Mouse (Mus musculus) kidney, embryonic 15.5 days (tissue): ENCODE measurements at regions not wholly inside any gene's neighbourhood (a gene's known extent, or its start where the extent isn't known, plus 50 kb on each side); places are given as distances from the start of the nearest gene placed in this dataset.

Source experiments
- ATAC-seq: fragments of 200-750 bp; cut with Nextera tagmentation; replicated peaks from 2 replicates; pipeline ENCODE4 v1.8.0; 2017; ENCODE audit warnings: moderate TSS enrichment; ENCODE audit not compliant: low FRiP score
- H3K27ac ChIP-seq: fragments of 300-500 bp; sonication (generic); 2 replicates; pipeline ENCODE4 v1.5.1; 2015; ENCODE audit warnings: mild to moderate bottlenecking, inconsistent platforms
- H3K27me3 ChIP-seq: fragments of 300-500 bp; sonication (generic); 2 replicates; pipeline ENCODE4 v1.6.1; 2015; ENCODE audit warnings: inconsistent platforms
- H3K36me3 ChIP-seq: fragments of 300-500 bp; sonication (generic); 2 replicates; pipeline ENCODE4 v1.6.1; 2015; ENCODE audit warnings: inconsistent platforms
- H3K4me1 ChIP-seq: fragments of 300-500 bp; sonication (generic); 2 replicates; pipeline ENCODE4 v1.6.1; 2015; ENCODE audit warnings: inconsistent platforms
- H3K4me2 ChIP-seq: fragments of 300-500 bp; sonication (generic); 2 replicates; pipeline ENCODE4 v1.6.1; 2015; ENCODE audit warnings: moderate library complexity, mild to moderate bottlenecking, inconsistent platforms
- H3K4me3 ChIP-seq: fragments of 300-500 bp; sonication (generic); replicated peaks from 2 replicates; pipeline ENCODE4 v1.5.1; 2015; ENCODE audit warnings: mild to moderate bottlenecking, inconsistent platforms
- H3K9ac ChIP-seq: fragments of 300-500 bp; sonication (generic); 2 replicates; pipeline ENCODE4 v1.6.1; 2015; ENCODE audit warnings: mild to moderate bottlenecking, inconsistent platforms
- H3K9me3 ChIP-seq: fragments of 300-500 bp; sonication (generic); replicated peaks from 2 replicates; pipeline ENCODE4 v1.6.1; 2016; ENCODE audit warnings: inconsistent platforms
- WGBS: fragments of 180-500 bp; shearing (Covaris S2); methylation state at CpG from one replicate; pipeline ENCODE4 v1.1.7; 2015; ENCODE audit warnings: mixed read lengths; 5-methylcytosine and 5-hydroxymethylcytosine counted together

DNA sequence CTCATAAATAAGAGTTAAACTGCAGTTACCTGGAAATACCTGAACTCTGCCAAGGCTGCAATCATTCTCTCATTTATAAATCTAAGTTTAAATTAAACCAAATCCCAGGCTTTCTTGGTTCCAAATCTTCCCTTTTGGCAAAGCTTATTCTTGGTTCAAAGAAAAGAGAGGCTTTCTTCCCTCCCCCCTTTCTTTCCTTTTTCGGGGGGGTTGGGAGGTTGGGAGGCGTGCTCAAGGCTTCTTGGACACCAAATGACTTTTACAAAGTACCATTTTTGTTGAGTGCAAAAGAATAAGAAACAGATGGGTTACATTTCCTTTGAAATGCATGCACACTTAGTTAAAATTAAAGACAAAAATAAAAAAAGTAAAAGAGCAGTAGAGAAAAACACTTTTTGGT lies 105.4 kb upstream of the Mroh9 start:
- ATAC-seq = no peak
- Histone ChIP-seq H3K4me3 (no peak overlapping the region), H3K9ac (no peak overlapping the region), H3K4me2 (no peak overlapping the region), H3K36me3 (no peaks in the 10 kb centered on the region), H3K27ac (no peak overlapping the region), H3K4me1 (no peaks in the 10 kb centered on the region), H3K27me3 (no peaks in the 10 kb centered on the region), H3K9me3 (no peaks in the 10 kb centered on the region)
- 73% methylated on average over 2 of the region's 2 CpGs for WGBS

DNA sequence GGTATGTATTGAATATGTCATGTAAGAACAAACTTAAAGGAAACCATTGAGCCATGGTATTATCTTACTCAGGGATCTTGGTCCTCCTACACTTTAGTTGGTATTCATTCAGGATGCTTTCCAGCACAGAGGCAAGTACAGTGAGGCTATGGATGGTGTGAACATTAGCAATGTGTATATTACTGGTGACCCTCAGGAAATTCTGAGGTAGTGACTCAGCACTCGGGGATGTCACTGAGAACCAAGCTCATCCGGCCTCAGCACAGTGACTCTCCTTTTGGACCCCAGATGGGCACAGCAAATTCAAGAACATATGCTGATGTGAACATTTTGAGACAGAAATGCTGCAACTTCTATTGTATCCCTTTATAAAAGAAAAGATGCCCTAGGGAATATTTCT lies 96.4 kb upstream of the Mroh9 start:
- Histone ChIP-seq H3K4me3 (no peak overlapping the region), H3K4me1 (no peaks in the 10 kb centered on the region), H3K27ac (no peak overlapping the region), H3K27me3 (no peaks in the 10 kb centered on the region), H3K4me2 (no peak overlapping the region), H3K36me3 (no peaks in the 10 kb centered on the region), H3K9ac (no peak overlapping the region), H3K9me3 (no peaks in the 10 kb centered on the region)
- no peak for ATAC-seq
- WGBS = 83% methylated on average over 2 of the region's 2 CpGs

DNA sequence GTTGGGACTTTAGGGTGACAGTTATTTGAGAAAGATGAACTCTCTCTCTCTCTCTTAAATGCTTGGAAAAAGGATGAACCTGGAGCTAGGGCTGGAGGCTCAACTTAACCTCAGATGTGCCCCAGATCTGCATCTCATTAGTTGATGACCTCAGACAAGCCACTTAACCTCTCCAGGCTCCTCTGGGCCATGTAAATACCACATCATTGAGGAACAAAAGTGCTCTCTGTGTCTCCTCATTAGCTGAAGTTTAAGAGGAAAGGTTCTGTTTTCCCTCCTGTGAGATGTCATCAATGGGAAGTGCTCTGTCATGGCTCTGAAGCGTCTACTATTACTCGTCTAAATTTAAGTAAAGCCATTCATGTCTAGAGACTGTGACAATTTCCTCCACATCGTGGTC lies 91.5 kb upstream of the Mroh9 start:
- no peaks in the 10 kb centered on the region for H3K27me3 ChIP-seq
- no peak for ATAC-seq
- 19% methylated on average over 3 of the region's 3 CpGs for WGBS
- no peak overlapping the region for H3K9ac ChIP-seq
- no peak overlapping the region for H3K4me2 ChIP-seq
- H3K4me1 ChIP-seq = no peaks in the 10 kb centered on the region
- H3K4me3 ChIP-seq = no peak overlapping the region
- H3K36me3 ChIP-seq = no peaks in the 10 kb centered on the region
- no peak overlapping the region for H3K27ac ChIP-seq
- H3K9me3 ChIP-seq = no peaks in the 10 kb centered on the region

DNA sequence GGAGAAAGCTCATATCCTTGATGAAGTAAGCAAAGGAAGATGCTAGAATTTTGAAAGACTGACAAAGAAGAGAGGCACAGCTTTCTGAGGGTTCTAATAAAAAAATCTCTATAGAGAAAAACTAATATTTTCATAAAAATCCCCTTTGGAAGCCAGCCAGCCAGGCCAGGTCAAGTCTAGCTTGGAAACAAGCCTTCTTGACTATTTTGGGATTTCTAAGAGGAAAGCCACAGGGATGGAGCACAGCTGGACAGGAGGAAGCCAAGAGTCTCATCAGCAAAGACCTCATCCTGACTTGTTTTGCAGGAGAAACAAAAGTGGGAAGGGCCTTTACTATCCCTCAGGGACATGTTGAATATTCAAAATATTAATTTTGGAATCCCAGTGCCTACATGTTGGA lies 81.6 kb upstream of the Mroh9 start:
- H3K9me3 ChIP-seq = 0 out of 2 replicates have a peak, but pooled peaks cover 4% of the 10 kb centered on the region
- no peak overlapping the region for H3K9ac ChIP-seq
- H3K27ac ChIP-seq = no peak overlapping the region
- no peak overlapping the region for H3K4me2 ChIP-seq
- no peaks in the 10 kb centered on the region for H3K4me1 ChIP-seq
- no peaks in the 10 kb centered on the region for H3K27me3 ChIP-seq
- no peak for ATAC-seq
- H3K36me3 ChIP-seq = no peaks in the 10 kb centered on the region
- H3K4me3 ChIP-seq = no peak overlapping the region

DNA sequence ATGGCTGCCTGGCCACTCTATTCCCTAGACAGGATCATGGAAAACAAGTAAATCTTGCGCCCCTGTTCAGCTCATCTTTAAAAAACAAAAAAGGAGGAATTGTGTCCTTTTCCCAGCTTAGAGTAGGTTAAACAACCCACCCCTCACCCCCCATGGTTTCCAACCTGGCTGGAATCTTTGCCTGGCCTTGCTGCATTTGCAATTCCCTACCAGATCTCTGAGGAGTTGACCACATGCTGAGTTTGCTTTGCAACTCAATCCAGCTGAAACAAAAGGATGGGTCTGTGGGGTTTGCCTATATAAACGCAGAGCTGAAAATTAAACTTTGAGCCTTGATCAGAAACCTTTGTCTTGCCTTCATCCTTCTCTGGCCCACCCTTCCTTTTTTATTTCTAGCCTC lies 78.2 kb upstream of the Mroh9 start:
- no peaks in the 10 kb centered on the region for H3K27me3 ChIP-seq
- H3K4me2 ChIP-seq = no peak overlapping the region
- WGBS = 59% methylated on average over 2 of the region's 2 CpGs
- no peak overlapping the region for H3K4me3 ChIP-seq
- no peaks in the 10 kb centered on the region for H3K4me1 ChIP-seq
- no peaks in the 10 kb centered on the region for H3K36me3 ChIP-seq
- no peak overlapping the region for H3K27ac ChIP-seq
- ATAC-seq = no peak
- H3K9ac ChIP-seq = no peak overlapping the region
- no peaks in the 10 kb centered on the region for H3K9me3 ChIP-seq

DNA sequence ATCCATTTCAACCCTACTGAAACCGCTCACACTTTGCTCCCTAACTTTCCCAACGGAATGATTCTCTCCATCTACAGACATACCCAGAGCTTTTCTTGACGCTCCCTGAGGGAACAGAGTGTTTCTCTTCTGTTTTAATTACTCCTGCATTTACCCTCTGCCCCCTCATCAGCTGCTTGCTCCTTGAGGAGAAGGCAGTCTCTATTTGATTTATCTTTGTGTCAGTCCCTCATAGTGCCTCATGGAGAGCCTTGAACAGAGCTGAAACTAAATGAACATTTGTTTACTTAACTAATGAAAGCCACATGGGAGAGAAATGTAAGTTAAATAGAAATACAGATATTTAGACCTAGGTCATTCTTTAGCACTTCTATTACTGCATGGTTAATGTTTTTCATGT lies 74.4 kb upstream of the Mroh9 start:
- H3K27ac ChIP-seq = 0 out of 2 replicates have a peak overlapping the region, but pooled peaks have one; percentile 20
- no peak overlapping the region for H3K4me2 ChIP-seq
- WGBS = 44% methylated on average over 3 of the region's 3 CpGs
- 0 out of 2 replicates have a peak, but pooled peaks have one; percentile 33 for ATAC-seq
- H3K36me3 ChIP-seq = no peaks in the 10 kb centered on the region
- no peak overlapping the region for H3K4me3 ChIP-seq
- no peaks in the 10 kb centered on the region for H3K9me3 ChIP-seq
- no peaks in the 10 kb centered on the region for H3K27me3 ChIP-seq
- H3K4me1 ChIP-seq = no peaks in the 10 kb centered on the region
- H3K9ac ChIP-seq = no peak overlapping the region

DNA sequence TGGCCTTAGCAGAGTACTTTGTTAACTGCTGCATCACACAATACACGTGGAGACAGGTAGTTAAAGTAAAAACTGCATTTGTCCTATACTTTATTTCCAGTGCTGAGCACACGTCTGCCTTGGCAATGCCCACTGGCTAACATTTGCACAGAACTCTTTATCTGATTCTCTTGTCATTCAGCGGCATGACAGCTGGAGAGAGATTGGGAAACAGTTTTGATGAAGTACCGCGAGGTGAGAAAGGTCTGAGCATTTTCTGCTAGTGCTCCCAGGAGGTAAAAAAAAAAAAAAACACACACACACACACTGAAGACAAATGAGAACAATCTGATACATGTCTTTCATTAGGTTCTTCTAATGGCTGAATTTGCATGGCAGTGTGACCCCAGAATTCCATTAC lies 73.0 kb upstream of the Mroh9 start:
- H3K4me1 ChIP-seq = no peaks in the 10 kb centered on the region
- H3K27me3 ChIP-seq = no peaks in the 10 kb centered on the region
- H3K27ac ChIP-seq = no peak overlapping the region
- H3K4me2 ChIP-seq = no peak overlapping the region
- ATAC-seq = no peak
- WGBS = 62% methylated on average over 5 of the region's 5 CpGs
- no peak overlapping the region for H3K4me3 ChIP-seq
- H3K9me3 ChIP-seq = no peaks in the 10 kb centered on the region
- no peaks in the 10 kb centered on the region for H3K36me3 ChIP-seq
- no peak overlapping the region for H3K9ac ChIP-seq

DNA sequence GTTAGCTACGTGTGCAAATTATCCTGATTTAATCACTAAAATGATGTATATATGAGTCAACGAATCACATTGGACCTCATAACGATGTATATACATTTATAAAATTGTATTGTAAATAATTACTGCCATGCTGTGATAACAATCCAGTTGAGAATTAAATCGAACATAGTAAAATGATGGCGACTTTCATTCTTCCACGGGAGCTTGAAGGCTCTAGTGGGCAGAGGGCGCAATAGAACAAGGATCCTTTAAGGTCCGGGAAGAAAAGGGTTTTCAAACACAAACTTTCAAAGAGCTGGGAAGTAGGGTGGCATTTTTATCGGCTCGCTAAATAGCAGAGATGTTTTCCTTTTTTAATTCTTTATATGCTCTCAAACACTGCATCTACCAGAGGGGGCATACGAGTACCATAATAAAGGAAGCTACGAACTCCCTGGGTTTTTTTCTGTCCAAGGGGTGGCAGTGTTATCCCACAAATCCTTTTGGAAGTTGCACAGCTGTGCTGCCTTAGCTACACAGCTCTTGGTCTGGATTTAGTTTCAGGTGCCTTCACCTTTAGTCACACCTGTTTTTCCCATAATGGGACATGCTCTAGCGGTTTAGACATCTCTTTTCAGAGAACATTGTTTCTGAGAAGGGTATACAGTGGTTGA lies 64.9 kb upstream of the Mroh9 start:
- Histone ChIP-seq H3K27ac (no peak overlapping the region), H3K9ac (no peak overlapping the region), H3K4me3 (peak overlapping the region; percentile 30), H3K9me3 (no peaks in the 10 kb centered on the region), H3K4me1 (no peaks in the 10 kb centered on the region), H3K27me3 (no peaks in the 10 kb centered on the region), H3K4me2 (peak overlapping the region; percentile 51), H3K36me3 (no peaks in the 10 kb centered on the region)
- ATAC-seq = peak; percentile 96
- WGBS = 30% methylated on average over 13 of the region's 13 CpGs

DNA sequence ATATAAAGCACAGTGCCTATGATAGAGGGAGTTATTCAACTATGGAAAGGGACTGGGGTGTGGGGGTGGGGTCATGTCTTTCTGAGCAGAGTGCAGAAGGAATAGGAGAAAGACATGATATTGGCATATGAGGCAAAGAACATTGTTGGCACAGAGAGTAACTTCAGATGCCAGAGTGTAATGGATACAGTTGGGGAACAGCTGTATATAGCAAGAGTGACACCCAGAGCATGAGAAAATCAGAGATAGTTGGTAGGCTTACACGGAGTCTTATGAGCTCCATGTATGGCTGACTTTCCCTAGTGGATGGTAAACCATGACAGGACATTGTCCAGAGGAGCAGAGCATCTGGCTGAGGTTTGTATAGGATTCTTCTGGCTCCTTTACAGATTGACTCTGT lies 61.2 kb upstream of the Mroh9 start:
- 83% methylated on average over 1 of the region's 1 CpGs for WGBS
- no peak for ATAC-seq
- no peak overlapping the region for H3K9ac ChIP-seq
- H3K27me3 ChIP-seq = no peaks in the 10 kb centered on the region
- no peaks in the 10 kb centered on the region for H3K4me1 ChIP-seq
- no peak overlapping the region for H3K27ac ChIP-seq
- H3K36me3 ChIP-seq = no peaks in the 10 kb centered on the region
- no peaks in the 10 kb centered on the region for H3K9me3 ChIP-seq
- no peak overlapping the region for H3K4me2 ChIP-seq
- no peak overlapping the region for H3K4me3 ChIP-seq

DNA sequence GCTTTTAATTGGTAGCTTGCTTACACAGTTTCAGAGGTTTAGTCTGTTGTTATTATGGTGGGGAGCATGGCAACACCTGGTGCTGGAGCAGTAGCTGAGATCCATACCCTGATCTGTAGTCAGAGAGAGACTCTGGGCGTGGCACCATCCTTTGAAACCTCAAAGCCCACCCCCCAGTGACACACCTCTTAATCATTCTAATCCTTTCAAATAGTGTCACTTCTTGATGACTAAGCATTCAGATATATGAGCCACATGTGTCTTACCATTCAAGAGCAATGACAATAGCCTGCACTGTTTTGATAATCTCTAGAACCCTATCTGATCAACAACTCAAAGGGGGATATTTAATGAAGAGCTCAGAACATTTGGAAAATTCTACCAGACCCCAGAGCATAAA lies 57.6 kb upstream of the Mroh9 start:
- Histone ChIP-seq H3K36me3 (no peaks in the 10 kb centered on the region), H3K4me1 (no peaks in the 10 kb centered on the region), H3K27ac (no peak overlapping the region), H3K9me3 (no peaks in the 10 kb centered on the region), H3K4me2 (no peak overlapping the region), H3K4me3 (no peak overlapping the region), H3K27me3 (no peaks in the 10 kb centered on the region), H3K9ac (no peak overlapping the region)
- no peak for ATAC-seq
- WGBS = 91% methylated on average over 1 of the region's 1 CpGs

DNA sequence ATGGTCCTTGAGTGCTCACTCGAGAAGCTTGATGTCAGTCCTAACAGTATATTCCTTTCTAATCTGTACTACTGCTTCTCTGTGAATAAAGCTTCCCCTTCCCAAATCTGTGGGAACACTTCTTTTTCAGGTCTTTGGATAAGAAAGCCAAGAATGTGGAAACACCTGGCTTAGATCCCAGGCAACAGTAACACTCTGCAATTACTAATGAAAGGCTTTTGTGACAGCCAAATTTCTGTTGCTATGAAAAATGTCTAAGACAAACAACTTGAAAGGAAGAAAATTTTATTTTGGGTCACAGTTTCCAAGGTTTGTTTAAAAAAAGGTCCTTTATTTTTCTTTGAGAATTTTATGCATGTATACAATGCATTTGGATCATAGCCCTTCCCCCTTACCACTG lies 56.0 kb upstream of the Mroh9 start:
- no peaks in the 10 kb centered on the region for H3K9me3 ChIP-seq
- WGBS = 95% methylated on average over 1 of the region's 1 CpGs
- no peak for ATAC-seq
- no peak overlapping the region for H3K4me2 ChIP-seq
- no peak overlapping the region for H3K27ac ChIP-seq
- no peaks in the 10 kb centered on the region for H3K4me1 ChIP-seq
- H3K4me3 ChIP-seq = no peak overlapping the region
- no peak overlapping the region for H3K9ac ChIP-seq
- H3K27me3 ChIP-seq = no peaks in the 10 kb centered on the region
- no peaks in the 10 kb centered on the region for H3K36me3 ChIP-seq

DNA sequence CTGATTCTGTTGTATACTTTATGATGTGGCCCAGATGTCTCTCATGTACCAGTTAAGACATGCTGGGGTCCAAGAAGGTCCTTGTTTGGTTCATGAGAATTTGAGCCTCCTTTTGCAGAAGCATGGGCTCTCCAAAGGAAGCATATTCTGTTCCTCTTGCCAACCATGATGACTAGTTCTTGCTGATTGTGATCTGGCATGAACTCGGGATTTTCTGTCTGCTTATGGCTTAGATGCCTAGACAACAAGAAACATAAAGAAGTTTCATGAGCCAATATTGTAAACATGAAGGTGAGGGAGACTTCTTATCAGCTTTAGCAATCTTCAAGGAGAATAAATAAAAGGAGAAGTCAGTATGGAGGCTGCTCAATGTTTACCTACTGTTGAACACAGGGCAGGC lies 52.7 kb upstream of the Mroh9 start:
- Histone ChIP-seq H3K36me3 (no peaks in the 10 kb centered on the region), H3K4me3 (no peak overlapping the region), H3K4me1 (no peaks in the 10 kb centered on the region), H3K9me3 (no peaks in the 10 kb centered on the region), H3K27me3 (no peaks in the 10 kb centered on the region), H3K4me2 (no peak overlapping the region), H3K9ac (no peak overlapping the region), H3K27ac (no peak overlapping the region)
- no peak for ATAC-seq
- 53% methylated on average over 1 of the region's 1 CpGs for WGBS
